Mouse (Mus musculus) limb, embryonic 12.5 days (tissue): Measurements from ENCODE around the gene Ptgs1. TPM values are rescaled to one million over a fixed set of nuclear protein-coding genes. Genes with fewer than 3 reads are reported as not detected.

Experiments used
- ATAC-seq: fragments of 200-750 bp; cut with Nextera tagmentation; 2 replicates; pipeline ENCODE4 v1.8.0; 2017; ENCODE audit warnings: low read depth, moderate TSS enrichment; ENCODE audit not compliant: insufficient number of reproducible peaks, insufficient read depth, low FRiP score, low TSS enrichment
- H3K27ac ChIP-seq: fragments of 300-500 bp; sonication (generic); 2 replicates; pipeline ENCODE4 v1.5.1; 2016; ENCODE audit warnings: mild to moderate bottlenecking, moderate library complexity
- H3K27me3 ChIP-seq: fragments of 300-500 bp; sonication (generic); 2 replicates; pipeline ENCODE4 v1.6.1; 2016; ENCODE audit warnings: mild to moderate bottlenecking, moderate library complexity
- H3K36me3 ChIP-seq: fragments of 300-500 bp; sonication (generic); 2 replicates; pipeline ENCODE4 v1.6.1; 2016; ENCODE audit warnings: mild to moderate bottlenecking, moderate library complexity
- H3K4me1 ChIP-seq: fragments of 300-500 bp; sonication (generic); replicated peaks from 2 replicates; pipeline ENCODE4 v1.6.1; 2016
- H3K4me2 ChIP-seq: fragments of 300-500 bp; sonication (generic); 2 replicates; pipeline ENCODE4 v1.6.1; 2016; ENCODE audit warnings: mild to moderate bottlenecking, moderate library complexity
- H3K4me3 ChIP-seq: fragments of 300-500 bp; sonication (generic); replicated peaks from 2 replicates; pipeline ENCODE4 v1.5.1; 2016; ENCODE audit warnings: mild to moderate bottlenecking
- H3K9ac ChIP-seq: fragments of 300-500 bp; sonication (generic); replicated peaks from 2 replicates; pipeline ENCODE4 v1.6.1; 2016; ENCODE audit warnings: mild to moderate bottlenecking, moderate library complexity
- H3K9me3 ChIP-seq: fragments of 300-500 bp; sonication (generic); 2 replicates; pipeline ENCODE4 v1.6.1; 2016; ENCODE audit warnings: mild to moderate bottlenecking, moderate library complexity
- WGBS: fragments of 180-500 bp; shearing (Covaris S2); methylation state at CpG from one replicate; pipeline ENCODE4 v1.1.7; 2016; 5-methylcytosine and 5-hydroxymethylcytosine counted together
- polyA plus RNA-seq: library from polyadenylated mRNA; unstranded; fragments of >200 nt; fragmentation: Nextera tagmentation; extraction: Ambion mirVana; gene quantifications from 2 replicates; pipeline ENCODE4 v1.2.1, GENCODE M21; 2016

The Ptgs1 gene
- polyA plus RNA-seq, 1 experiment from 2014 or later: 4.7 TPM

GRCm38 (mm10) chr2:36215203-36215739 is 15.0 kb upstream of the Ptgs1 start:
- Histone ChIP-seq H3K36me3 (no peaks in the 10 kb centered on the region), H3K9me3 (no peaks in the 10 kb centered on the region), H3K4me2 (no peak overlapping the region), H3K4me1 (peaks cover 49% of the 10 kb centered on the region), H3K27me3 (peaks cover 21% of the 10 kb centered on the region), H3K4me3 (no peak overlapping the region), H3K27ac (no peak overlapping the region), H3K9ac (no peak overlapping the region)
- no peak for ATAC-seq
- WGBS: 92% methylated on average over 5 of the region's 5 CpGs

DNA sequence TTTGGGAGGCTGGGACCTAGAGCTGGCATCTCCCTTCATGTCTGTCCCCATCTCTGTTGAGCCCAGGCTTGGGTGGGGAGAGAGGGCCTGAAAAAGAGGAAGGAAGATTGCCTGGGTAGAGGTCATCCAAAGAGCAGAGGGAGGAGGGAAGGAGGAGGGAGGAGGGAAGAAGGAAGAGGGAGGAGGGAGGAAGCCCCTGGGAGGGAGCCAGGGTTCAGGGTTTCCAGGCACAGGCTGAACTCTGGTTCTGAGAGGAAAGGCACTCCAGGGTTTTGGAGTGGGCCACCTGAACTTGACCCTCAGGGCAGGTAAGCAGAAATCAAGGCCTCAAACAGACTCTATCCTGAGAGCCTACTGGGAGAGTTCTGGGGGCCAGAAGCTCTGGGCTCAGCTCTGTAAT is 13.7 kb upstream of the Ptgs1 start:
- Histone ChIP-seq H3K9ac (no peak overlapping the region), H3K4me2 (no peak overlapping the region), H3K36me3 (no peaks in the 10 kb centered on the region), H3K4me1 (peaks cover 40% of the 10 kb centered on the region), H3K4me3 (no peak overlapping the region), H3K27me3 (peaks cover 9% of the 10 kb centered on the region), H3K9me3 (no peaks in the 10 kb centered on the region), H3K27ac (no peak overlapping the region)
- ATAC-seq: no peak

GRCm38 (mm10) chr2:36216953-36217573 is 13.2 kb upstream of the Ptgs1 start:
- Histone ChIP-seq H3K9me3 (no peaks in the 10 kb centered on the region), H3K36me3 (no peaks in the 10 kb centered on the region), H3K9ac (no peak overlapping the region), H3K27ac (no peak overlapping the region), H3K27me3 (peaks cover 3% of the 10 kb centered on the region; the same call in 1 of the 2 replicates), H3K4me1 (peaks cover 35% of the 10 kb centered on the region), H3K4me3 (no peak overlapping the region), H3K4me2 (no peak overlapping the region)
- WGBS: 60% methylated on average over 4 of the region's 4 CpGs
- ATAC-seq: no peak

- H3K4me2 ChIP-seq: no peak overlapping the region
- H3K4me1 ChIP-seq: peaks cover 34% of the 10 kb centered on the region
- no peak overlapping the region for H3K27ac ChIP-seq
- WGBS: 55% methylated on average over 5 of the region's 5 CpGs
- no peak for ATAC-seq
- H3K9me3 ChIP-seq: no peaks in the 10 kb centered on the region
- no peaks in the 10 kb centered on the region for H3K36me3 ChIP-seq
- no peak overlapping the region for H3K4me3 ChIP-seq
- no peaks in the 10 kb centered on the region for H3K27me3 ChIP-seq
- H3K9ac ChIP-seq: no peak overlapping the region
Observed at GRCm38 (mm10) chr2:36217692-36218233, 12.5 kb upstream of the Ptgs1 start.

- Histone ChIP-seq H3K4me1 (peaks cover 23% of the 10 kb centered on the region), H3K4me2 (no peak overlapping the region), H3K27me3 (no peaks in the 10 kb centered on the region), H3K27ac (no peak overlapping the region), H3K4me3 (no peak overlapping the region), H3K9me3 (no peaks in the 10 kb centered on the region), H3K9ac (no peak overlapping the region), H3K36me3 (no peaks in the 10 kb centered on the region)
- 85% methylated on average over 8 of the region's 8 CpGs for whole genome bisulfite sequencing
- ATAC-seq: no peak
Observed at GRCm38 (mm10) chr2:36220106-36220505, 10.1 kb upstream of the Ptgs1 start.

- 69% methylated on average over 4 of the region's 4 CpGs for WGBS
Observed at GRCm38 (mm10) chr2:36220891-36221290, 9.3 kb upstream of the Ptgs1 start.

GRCm38 (mm10) chr2:36222168-36222848 is 7.9 kb upstream of the Ptgs1 start:
- H3K4me3 ChIP-seq: no peak overlapping the region
- no peaks in the 10 kb centered on the region for H3K27me3 ChIP-seq
- H3K4me1 ChIP-seq: peaks cover 13% of the 10 kb centered on the region
- H3K36me3 ChIP-seq: no peaks in the 10 kb centered on the region
- no peak overlapping the region for H3K27ac ChIP-seq
- WGBS: 42% methylated on average over 7 of the region's 7 CpGs
- H3K9ac ChIP-seq: no peak overlapping the region
- H3K4me2 ChIP-seq: no peak overlapping the region
- ATAC-seq: no peak
- no peaks in the 10 kb centered on the region for H3K9me3 ChIP-seq

More at GRCm38 (mm10) chr2:36220891-36221290, 9.3 kb upstream of the Ptgs1 start:
- H3K27me3 ChIP-seq: no peaks in the 10 kb centered on the region
- peaks cover 23% of the 10 kb centered on the region for H3K4me1 ChIP-seq
- no peak overlapping the region for H3K4me2 ChIP-seq
- H3K9ac ChIP-seq: no peak overlapping the region
- no peak overlapping the region for H3K27ac ChIP-seq
- no peak overlapping the region for H3K4me3 ChIP-seq
- H3K9me3 ChIP-seq: no peaks in the 10 kb centered on the region
- H3K36me3 ChIP-seq: no peaks in the 10 kb centered on the region
- ATAC-seq: no peak

DNA sequence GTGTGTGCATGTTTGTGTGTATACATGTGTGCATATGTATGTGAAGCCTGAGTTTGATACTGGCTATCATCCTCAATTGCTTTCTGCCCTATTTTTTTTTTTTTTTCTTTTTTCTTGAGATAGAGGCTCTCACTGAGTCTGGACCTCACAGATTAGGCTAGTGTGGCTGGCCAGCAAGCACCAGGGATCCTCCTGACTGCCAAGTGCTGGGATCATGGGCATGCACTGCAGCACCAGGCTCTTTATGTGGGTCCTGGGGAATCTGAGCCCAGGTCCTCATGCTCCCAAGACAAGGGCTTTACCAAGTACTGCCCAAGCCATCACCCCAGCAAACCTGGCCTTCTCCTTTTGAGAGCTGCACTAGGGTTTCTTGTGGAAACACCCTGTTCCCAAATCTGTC is 6.8 kb upstream of the Ptgs1 start:
- Histone ChIP-seq H3K9ac (no peak overlapping the region), H3K4me2 (no peak overlapping the region), H3K4me1 (peaks cover 5% of the 10 kb centered on the region; the same call in 1 of the 2 replicates), H3K4me3 (no peak overlapping the region), H3K27me3 (peaks cover 2% of the 10 kb centered on the region), H3K27ac (no peak overlapping the region), H3K9me3 (no peaks in the 10 kb centered on the region), H3K36me3 (no peaks in the 10 kb centered on the region)
- no peak for ATAC-seq

DNA sequence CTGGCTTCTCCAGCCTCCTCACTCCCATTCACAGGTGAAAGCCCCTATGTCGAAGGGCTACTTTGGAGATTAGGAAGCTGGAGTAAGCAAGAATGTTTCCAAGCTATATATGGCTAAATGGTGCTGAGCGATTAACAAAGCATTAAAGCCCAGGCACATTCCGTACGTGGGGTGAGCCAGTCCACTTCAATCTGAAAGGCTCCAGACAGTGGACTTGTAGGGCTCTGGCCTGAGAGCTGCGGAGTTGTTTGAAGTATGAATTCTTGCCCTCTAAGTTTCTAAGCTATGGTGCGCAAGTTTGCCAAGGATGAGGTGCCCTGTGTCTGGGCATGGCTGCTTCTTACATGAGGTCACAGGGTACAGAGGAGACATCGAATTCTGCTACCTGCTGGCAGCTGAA is 6.1 kb upstream of the Ptgs1 start:
- Histone ChIP-seq H3K4me1 (peaks cover 5% of the 10 kb centered on the region; the same call in 1 of the 2 replicates), H3K27me3 (peaks cover 10% of the 10 kb centered on the region), H3K4me2 (no peak overlapping the region), H3K36me3 (no peaks in the 10 kb centered on the region), H3K9ac (no peak overlapping the region), H3K4me3 (no peak overlapping the region), H3K27ac (no peak overlapping the region), H3K9me3 (no peaks in the 10 kb centered on the region)
- ATAC-seq: no peak
- WGBS: 85% methylated on average over 7 of the region's 7 CpGs

DNA sequence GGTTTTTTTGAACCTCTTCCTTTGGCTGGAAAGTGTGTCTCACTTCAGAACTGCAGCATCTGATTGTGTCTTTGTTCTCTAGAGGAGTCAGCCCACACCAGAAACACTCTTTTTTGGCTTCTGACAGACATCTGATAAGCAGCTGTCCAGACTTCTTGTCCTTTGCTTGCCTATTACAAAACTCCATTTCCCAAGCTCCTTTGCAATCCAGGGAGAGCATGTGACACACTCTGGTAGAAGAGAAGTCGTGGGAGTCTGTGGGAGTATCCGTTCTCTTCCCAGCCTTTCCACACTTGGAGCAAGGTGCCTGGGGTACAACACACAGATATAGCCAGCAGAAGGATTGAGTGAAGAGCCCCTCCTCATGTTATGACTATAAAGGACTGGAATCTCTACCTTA is 5.6 kb upstream of the Ptgs1 start:
- Histone ChIP-seq H3K27ac (no peak overlapping the region), H3K36me3 (no peaks in the 10 kb centered on the region), H3K4me2 (no peak overlapping the region), H3K9ac (no peak overlapping the region), H3K27me3 (peaks cover 11% of the 10 kb centered on the region), H3K9me3 (no peaks in the 10 kb centered on the region), H3K4me1 (peaks cover 5% of the 10 kb centered on the region; the same call in 1 of the 2 replicates), H3K4me3 (no peak overlapping the region)
- ATAC-seq: no peak
- 32% methylated on average over 2 of the region's 2 CpGs for WGBS

DNA sequence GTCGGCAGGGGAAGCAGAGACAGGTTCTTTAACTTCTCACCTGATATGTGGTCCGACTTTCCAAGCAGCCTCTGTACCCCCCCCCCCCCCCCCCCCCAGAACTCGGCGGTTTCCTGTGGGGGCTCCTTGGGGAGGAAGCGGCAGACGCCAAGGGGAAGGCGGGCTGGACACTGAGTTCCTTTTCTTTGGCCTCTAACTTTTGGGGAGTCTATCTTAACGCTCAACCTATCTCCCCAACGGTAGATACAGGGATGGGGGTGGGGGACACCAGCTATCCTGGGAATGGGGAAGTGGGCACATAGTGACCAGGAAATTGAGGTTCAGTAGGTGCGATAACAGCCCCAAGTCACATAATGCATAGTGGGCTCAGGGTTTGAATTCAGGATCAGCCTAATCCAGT is 741 bp downstream of the Ptgs1 start:
- H3K4me1 ChIP-seq: peaks cover 17% of the 10 kb centered on the region
- peak overlapping the region; percentile 44 for H3K9ac ChIP-seq
- peaks cover 30% of the 10 kb centered on the region for H3K27me3 ChIP-seq
- H3K27ac ChIP-seq: no peak overlapping the region
- no peaks in the 10 kb centered on the region for H3K9me3 ChIP-seq
- H3K36me3 ChIP-seq: no peaks in the 10 kb centered on the region
- 32% methylated on average over 9 of the region's 10 CpGs for WGBS
- ATAC-seq: no peak
- peak overlapping the region; percentile 81 for H3K4me2 ChIP-seq
- H3K4me3 ChIP-seq: peak overlapping the region; percentile 46
